Mouse (Mus musculus): ENCODE results near the gene Ror1. TPM values are rescaled to one million over a fixed set of nuclear protein-coding genes. Genes with fewer than 3 reads are reported as not detected.

Ror1 gene
- polyA plus RNA-seq, 1 experiment from 2014 or later = 24.3 TPM

GRCm38 (mm10) chr4:100462493-100463120 is 367.0 kb downstream of the Ror1 start:
- Histone ChIP-seq H3K4me1 (peaks cover 4% of the 10 kb centered on the region; the same call in 1 of the 2 replicates), H3K9me3 (no peaks in the 10 kb centered on the region), H3K27ac (no peak overlapping the region), H3K36me3 (no peaks in the 10 kb centered on the region), H3K27me3 (no peaks in the 10 kb centered on the region), H3K4me3 (no peak overlapping the region), H3K4me2 (replicated peaks) (no peak overlapping the region), H3K9ac (no peak overlapping the region)
- 20% methylated on average over 9 of the region's 9 CpGs for WGBS
- 0 out of 2 replicates have a peak, but pooled peaks have one; percentile 52 for ATAC-seq (ENCODE audit: insufficient number of reproducible peaks, insufficient read depth, low FRiP score, low TSS enrichment)

- WGBS = 23% methylated on average over 15 of the region's 15 CpGs
- Histone ChIP-seq H3K9me3 (no peaks in the 10 kb centered on the region), H3K9ac (0 out of 2 replicates have a peak within 1 kb of the TSS, but pooled peaks have one; percentile 11), H3K4me1 (0 out of 2 replicates have a peak, but pooled peaks cover 4% of the 10 kb centered on the region), H3K27me3 (no peaks in the 10 kb centered on the region), H3K4me2 (replicated peaks) (peak within 1 kb of the TSS; percentile 40), H3K4me3 (peak within 1 kb of the TSS; percentile 25), H3K36me3 (no peaks in the 10 kb centered on the region), H3K27ac (no peak within 1 kb of the TSS)
- peak; percentile 74; the same call in 1 of the 2 replicates for ATAC-seq (ENCODE audit: insufficient number of reproducible peaks, insufficient read depth, low FRiP score, low TSS enrichment)
Observed at GRCm38 (mm10) chr4:100478592-100479321, 383.2 kb downstream of the Ror1 start, which contains the start of gene Ube2u. TSS of gene Ube2u (plus strand) at chr4:100478849.

GRCm38 (mm10) chr4:100488447-100488846 is 392.9 kb downstream of the Ror1 start:
- no peaks in the 10 kb centered on the region for H3K27me3 ChIP-seq
- 90% methylated on average over 3 of the region's 3 CpGs for WGBS
- H3K4me2 ChIP-seq (replicated peaks) = no peak overlapping the region
- H3K36me3 ChIP-seq = no peaks in the 10 kb centered on the region
- H3K9ac ChIP-seq = no peak overlapping the region
- no peak for ATAC-seq (ENCODE audit: insufficient number of reproducible peaks, insufficient read depth, low FRiP score, low TSS enrichment)
- H3K4me3 ChIP-seq = no peak overlapping the region
- H3K27ac ChIP-seq = no peak overlapping the region
- H3K4me1 ChIP-seq = no peaks in the 10 kb centered on the region
- no peaks in the 10 kb centered on the region for H3K9me3 ChIP-seq

Other genes with a start within 250 kb of the Ror1 start
- 42.2 and 43.5 TPM in 2 replicates for gene Pgm1, start 166.4 kb upstream of the Ror1 start, polyA plus RNA-seq (2016; fragmentation: Nextera tagmentation; extraction: Ambion mirVana)
- 45.2 and 49.4 TPM in 2 replicates for gene Itgb3bp, start 166.0 kb upstream of the Ror1 start, polyA plus RNA-seq (2016; fragmentation: Nextera tagmentation; extraction: Ambion mirVana)